Mouse (Mus musculus): ENCODE results near the gene Dynll2. TPM values are rescaled to one million over a fixed set of nuclear protein-coding genes. Genes with fewer than 3 reads are reported as not detected.

The Dynll2 gene
- total RNA-seq (2023) = 10 to 100 TPM; 26.0 to 30.6 TPM

GRCm38 (mm10) chr11:87986831-87987793 is at the start of gene Dynll2:
Dynll2 (minus strand) TSS chr11:87987533.

Other genes with a start within 250 kb of the Dynll2 start
- 100 to 1,000 TPM; 157 to 160 TPM for gene Supt4a, start 250.0 kb downstream of the Dynll2 start, total RNA-seq (2023)
- gene Tspoap1, start 227.0 kb downstream of the Dynll2 start, total RNA-seq (2023) = 1 to 10 TPM; 4.4 to 7.1 TPM
- 1 to 10 TPM in 1 of 2 experiments, under 1 TPM in 1; 0.24 to 1.1 TPM for gene Mpo, start 194.0 kb downstream of the Dynll2 start, total RNA-seq (2023)
- gene Lpo, start 159.2 kb downstream of the Dynll2 start, total RNA-seq (2023) = not detected
- gene Mks1, start 134.3 kb downstream of the Dynll2 start, total RNA-seq (2023) = 10 to 100 TPM; 10.7 to 16.2 TPM
- not detected for gene Epx, start 112.0 kb downstream of the Dynll2 start, total RNA-seq (2023)
- not detected for gene Olfr462, start 95.3 kb downstream of the Dynll2 start, total RNA-seq (2023)
- gene Olfr463, start 90.1 kb downstream of the Dynll2 start, total RNA-seq (2023) = not detected
- not detected for gene Olfr464, start 66.6 kb downstream of the Dynll2 start, total RNA-seq (2023)
- 100 to 1,000 TPM; 306 to 315 TPM for gene Srsf1, start 59.8 kb upstream of the Dynll2 start, total RNA-seq (2023)
- 10 to 100 TPM; 58.0 to 58.2 TPM for gene Vezf1, start 80.7 kb upstream of the Dynll2 start, total RNA-seq (2023)
- 10 to 100 TPM in 1 of 2 experiments, 1 to 10 TPM in 1; 8.7 to 14.5 TPM for gene Cuedc1, start 110.5 kb upstream of the Dynll2 start, total RNA-seq (2023)
- gene Mrps23, start 216.9 kb upstream of the Dynll2 start, total RNA-seq (2023) = 10 to 100 TPM; 58.0 to 71.9 TPM

Data from T-cell, adult 66 days (primary cell).